Mouse (Mus musculus) ES-E14 (cell line): Measurements from ENCODE around the gene Sh3tc1.

ENCODE experiments used
- CHD2 ChIP-seq: IDR thresholded peaks from 2 replicates; pipeline ENCODE4 v1.6.1; 2014; ENCODE audit warnings: mild to moderate bottlenecking, low read depth, low read length, inconsistent platforms
- HCFC1 ChIP-seq: IDR thresholded peaks from 2 replicates; pipeline ENCODE4 v1.6.1; 2012; ENCODE audit warnings: low read length, inconsistent platforms, borderline replicate concordance; ENCODE audit not compliant: insufficient read depth
- MAFK ChIP-seq: IDR thresholded peaks from 2 replicates; pipeline ENCODE4 v1.6.1; 2014; ENCODE audit warnings: mild to moderate bottlenecking, low read depth, low read length, inconsistent platforms; ENCODE audit not compliant: insufficient read depth
- ZC3H11A ChIP-seq: IDR thresholded peaks from 2 replicates; pipeline ENCODE4 v1.6.1; 2012; ENCODE audit warnings: low read depth, mild to moderate bottlenecking, inconsistent platforms, low read length, borderline replicate concordance
- ZNF384 ChIP-seq: IDR thresholded peaks from 2 replicates; pipeline ENCODE4 v1.6.1; 2012; ENCODE audit warnings: low read depth, low read length, inconsistent platforms

GRCm38 (mm10) chr5:35659503-35659902, 80.3 kb downstream of the Sh3tc1 start:
- TF ChIP-seq MAFK (no peak), ZNF384 (no peak), ZC3H11A (no peak), HCFC1 (no peak), CHD2 (no peak)
